Mouse (Mus musculus): ENCODE results near the gene Kcnj4. TPM values are rescaled to one million over a fixed set of nuclear protein-coding genes. Genes with fewer than 3 reads are reported as not detected.

Gene Kcnj4
- total and polyA plus RNA-seq, 3 experiments: 0.20 to 6.3 (median 0.36) TPM

DNA sequence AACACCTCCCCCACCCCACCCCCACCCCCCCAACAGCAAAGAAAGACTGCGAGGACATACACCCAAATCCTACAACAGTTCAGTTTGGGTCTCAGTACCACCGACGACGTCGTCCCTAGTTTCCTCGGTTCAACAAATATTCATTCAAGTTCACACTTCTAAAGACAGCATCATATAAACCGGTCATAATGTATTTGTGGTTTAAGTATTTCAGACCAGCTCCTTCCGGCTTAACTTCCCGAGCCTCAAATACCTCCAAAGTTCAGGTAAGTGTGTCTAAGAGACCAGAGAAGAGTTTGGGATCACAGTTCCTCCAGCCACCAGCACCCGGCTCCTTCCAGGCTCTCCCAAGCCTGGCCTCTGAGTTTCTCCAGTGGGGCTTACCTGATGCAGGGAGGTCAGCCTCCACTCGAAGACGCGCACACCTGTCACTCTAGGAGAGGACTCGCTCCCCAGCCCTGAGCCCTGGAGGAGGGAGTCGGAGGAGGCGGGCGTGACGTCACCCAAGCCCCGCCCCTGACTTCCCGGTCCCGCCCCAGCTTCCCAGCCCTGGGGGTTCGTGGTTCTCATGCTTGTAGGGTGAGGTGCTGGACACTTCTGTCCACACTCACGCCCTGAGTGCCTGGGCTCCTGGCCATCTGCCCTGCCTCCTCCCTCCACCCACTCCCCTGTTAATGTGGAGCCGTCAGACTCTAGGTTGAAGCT, 49.8 kb downstream of the Kcnj4 start, which contains the start of gene Csnk1e:
Csnk1e (minus strand) TSS at position 461 of the 705 bp plus-strand sequence.
- DNase-seq: peak; percentile 81

GRCm38 (mm10) chr15:79453831-79454230, 51.2 kb downstream of the Kcnj4 start:
- DNase-seq: no peak

- DNase-seq: no peak
Observed at GRCm38 (mm10) chr15:79448041-79448440, 57.0 kb downstream of the Kcnj4 start.

- no peak for DNase-seq
Observed at GRCm38 (mm10) chr15:79445786-79446654, 59.0 kb downstream of the Kcnj4 start.

- DNase-seq: no peak
Observed at GRCm38 (mm10) chr15:79443856-79444410, 61.1 kb downstream of the Kcnj4 start.

GRCm38 (mm10) chr15:79442961-79443518, 62.0 kb downstream of the Kcnj4 start:
- DNase-seq: no peak

DNA sequence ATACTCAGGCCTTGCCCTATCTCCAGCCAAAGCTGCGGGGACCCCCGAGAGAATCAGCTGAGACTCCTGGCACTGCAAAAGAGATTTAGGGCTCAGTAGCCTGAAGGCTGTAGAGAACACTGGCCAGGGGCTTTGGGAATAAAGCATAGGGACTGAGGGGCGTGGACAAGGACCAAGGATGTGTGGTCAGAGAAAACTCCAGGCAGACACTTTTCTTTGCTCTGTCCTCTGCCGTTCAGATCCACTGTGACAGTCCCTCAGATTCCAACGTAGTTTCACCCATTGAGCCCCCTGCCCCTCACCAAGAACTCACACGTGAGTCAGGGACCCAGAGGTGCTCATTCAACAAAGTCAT, 62.8 kb downstream of the Kcnj4 start:
- DNase-seq: no peak

DNA sequence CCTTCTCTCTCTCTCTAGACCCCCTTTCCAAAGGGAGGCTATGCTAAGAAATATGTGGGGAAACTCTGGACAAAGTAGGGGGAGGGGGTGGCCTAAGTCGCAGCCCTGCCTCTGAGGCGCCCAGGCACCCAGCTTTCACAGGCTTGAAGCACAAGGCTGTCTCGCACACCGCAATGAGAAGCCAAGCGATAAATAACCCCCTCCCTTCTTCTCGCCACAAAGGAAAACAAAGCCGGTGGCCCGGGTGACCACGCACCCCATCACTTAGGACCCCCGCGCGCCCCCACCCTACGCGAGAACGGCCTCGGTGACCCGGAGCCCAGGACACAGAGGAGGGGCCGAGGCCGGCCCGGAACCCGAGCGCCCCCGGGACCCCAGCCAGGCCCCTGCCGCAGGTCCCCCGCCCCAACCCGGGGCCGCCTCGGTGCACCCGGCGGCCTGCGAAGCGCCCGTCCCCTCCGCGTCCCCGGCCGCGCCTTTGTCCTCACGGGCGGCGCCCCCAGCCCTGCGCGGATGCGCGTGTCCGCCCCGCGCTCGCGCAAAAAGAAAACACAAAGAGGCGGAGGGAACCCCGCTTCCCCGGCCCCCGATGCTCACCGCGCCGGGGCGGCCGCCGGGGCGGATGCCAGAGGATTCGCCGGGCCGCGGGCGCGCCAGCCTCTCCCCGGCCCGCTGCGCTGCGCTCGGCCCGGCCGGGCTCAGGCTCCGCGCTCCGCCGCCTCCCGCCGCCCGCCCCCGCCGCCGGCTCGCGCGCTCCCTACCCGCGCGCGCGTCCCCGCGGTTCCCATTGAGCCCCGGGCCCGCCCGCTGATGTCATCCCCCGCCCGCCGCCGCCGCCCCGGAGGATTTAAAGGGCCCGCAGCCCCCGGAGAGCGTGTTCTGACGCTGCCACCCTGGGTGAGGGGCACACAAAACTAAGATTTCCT, 63.4 kb downstream of the Kcnj4 start:
- peak; percentile 92 for DNase-seq

DNA sequence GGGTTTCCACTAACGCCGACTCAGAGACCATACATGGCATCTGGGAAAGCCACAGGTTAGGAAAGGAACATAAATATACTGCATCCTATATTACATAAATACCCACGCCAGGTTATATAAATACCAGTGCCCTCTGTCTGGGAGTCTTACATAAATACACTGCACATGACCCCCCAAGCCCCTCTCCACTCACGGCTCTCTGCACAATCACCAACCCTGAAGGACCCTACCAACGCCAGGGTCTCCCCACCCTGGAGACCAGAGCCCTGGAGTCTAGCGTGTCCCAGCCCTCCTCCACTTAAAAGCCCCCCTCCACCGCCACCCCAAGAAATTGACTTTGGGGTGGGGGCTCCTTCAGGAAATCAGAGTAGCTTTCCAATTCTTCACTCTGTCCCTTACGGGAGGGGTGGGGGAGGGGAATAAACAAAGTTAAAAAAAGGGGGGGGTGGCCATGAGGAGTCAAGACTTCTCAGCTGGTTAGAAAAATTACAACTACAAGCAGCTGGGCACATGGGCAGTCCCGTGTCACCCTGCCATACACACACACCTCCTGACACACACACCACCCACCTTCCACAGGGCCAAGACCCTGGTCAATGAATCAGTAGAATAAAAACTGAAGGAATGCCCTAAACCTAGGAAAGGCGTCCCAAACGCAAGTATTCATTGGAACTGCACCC, 64.2 kb downstream of the Kcnj4 start:
- DNase-seq: peak; percentile 49

DNA sequence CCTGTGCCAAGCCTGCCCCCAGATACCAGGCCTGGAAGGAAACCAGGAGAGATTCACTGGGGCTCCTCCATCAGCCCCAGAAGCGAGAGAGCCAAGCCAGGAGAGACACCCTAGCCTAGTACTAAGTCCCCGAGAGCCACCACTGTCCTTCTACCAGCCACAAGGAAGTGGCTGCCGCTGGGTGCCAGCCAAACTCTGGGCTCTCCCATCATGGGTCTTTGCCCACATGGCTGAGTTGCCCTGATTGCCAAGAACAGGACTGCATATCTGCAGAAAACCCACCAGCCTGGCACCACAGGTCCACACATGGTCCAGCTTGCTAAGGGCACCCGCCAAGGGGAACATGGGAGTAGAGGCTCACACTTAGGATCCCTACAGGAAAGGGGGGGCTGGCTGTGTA, 64.8 kb downstream of the Kcnj4 start:
- DNase-seq: peak; percentile 86

DNA sequence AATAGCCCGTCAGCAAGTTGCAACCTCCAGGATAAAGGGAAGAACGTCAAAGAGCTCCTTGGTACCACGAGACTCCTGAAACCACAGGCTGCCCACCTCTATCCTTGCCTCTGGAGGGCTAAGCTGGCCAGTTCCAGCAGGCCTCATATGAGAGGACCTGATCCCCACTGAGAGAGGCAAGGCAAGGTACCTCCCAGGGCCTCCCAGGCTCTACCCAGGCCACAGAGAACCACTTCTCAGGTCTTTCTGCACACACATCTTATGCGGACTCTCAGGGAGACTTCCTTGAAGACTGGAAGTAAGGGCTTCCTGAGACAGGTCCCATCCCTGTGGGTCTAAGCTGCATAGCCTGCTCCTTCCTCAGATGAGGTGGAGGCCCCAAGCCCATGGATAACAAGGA, 65.7 kb downstream of the Kcnj4 start:
- DNase-seq: no peak

GRCm38 (mm10) chr15:79438816-79439215, 66.2 kb downstream of the Kcnj4 start:
- DNase-seq: no peak

DNA sequence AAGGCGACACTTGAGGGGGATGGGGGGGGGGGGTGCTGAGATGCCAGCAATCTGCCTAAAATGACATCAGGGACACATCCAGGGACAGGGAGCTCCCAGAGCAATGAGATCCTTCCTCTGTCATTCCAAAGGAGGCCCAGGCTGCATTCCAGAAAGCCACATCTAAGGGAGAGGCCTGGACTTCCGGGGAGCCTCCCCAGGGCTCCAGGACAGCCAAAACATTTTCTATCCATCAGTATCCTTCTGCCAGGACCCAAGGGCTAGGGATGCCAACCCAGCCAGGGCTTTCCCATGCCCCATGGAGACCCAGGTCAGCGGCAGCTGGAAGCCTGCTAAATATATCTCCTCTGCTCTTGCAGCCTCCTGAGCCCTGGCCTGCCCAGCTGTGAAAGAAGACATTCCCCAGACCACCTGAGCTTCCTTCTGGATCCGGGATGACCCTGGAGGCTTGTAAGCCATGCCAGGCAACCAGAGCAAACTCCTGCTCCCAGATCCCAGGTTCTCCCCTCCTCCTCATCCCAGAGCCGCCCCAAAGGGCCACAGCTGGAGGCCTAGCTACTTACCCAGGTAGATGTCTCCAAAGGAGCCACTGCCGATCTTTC, 66.7 kb downstream of the Kcnj4 start:
- DNase-seq: no peak

GRCm38 (mm10) chr15:79437541-79438208, 67.4 kb downstream of the Kcnj4 start:
- DNase-seq: peak; percentile 81

DNA sequence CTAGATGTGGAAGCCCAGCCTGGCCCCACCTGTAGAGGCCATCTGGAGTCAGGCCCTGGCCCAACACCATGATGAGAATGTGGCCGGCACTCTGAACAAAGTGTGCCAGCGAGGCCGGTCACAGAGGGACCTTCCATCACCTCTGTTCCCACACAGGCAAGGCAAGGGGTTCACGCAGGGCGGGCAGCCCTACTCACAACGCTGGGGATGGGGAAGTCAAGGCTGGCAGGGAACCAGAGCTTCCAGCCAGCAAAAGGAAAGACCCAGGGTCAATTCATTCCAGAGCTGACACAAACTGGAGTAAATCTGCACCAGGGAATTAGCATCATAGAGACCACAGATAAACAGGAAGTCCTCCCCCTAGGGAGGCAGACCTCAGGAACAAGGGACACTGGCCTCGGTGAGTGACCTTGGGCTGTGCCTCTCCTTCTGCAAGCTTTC, 68.5 kb downstream of the Kcnj4 start:
- peak; percentile 62 for DNase-seq

GRCm38 (mm10) chr15:79435191-79435671, 69.8 kb downstream of the Kcnj4 start:
- peak; percentile 89 for DNase-seq
